Mouse (Mus musculus): Measurements from ENCODE around the gene Arap1. TPM values are rescaled to one million over a fixed set of nuclear protein-coding genes. Genes with fewer than 3 reads are reported as not detected.
A peak's percentile ranks its signal among the peaks of the same experiment; 100 is the strongest.

The Arap1 gene
- total RNA-seq, 2 experiments from 2014 or later, result 49.2 to 57.4 TPM

DNA sequence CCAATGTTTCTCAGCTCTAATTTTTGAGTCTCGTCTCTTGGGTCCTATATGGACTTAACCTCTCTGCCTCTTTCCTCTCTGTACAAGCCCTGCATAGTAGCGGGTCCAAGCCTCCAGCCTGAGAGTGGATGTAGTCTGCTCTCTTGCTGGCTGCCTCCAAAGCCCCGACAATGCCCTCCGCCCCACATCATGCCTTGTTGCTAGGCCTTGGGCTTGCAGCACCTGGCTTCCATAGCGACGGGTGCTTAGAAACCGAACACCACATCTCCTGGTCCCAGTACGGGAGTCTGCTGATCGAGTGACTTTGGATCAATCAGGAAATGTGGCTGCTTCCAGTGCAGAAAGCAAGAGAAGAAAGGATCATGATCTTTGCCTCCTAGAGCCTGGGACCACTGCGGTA lies 95.2 kb downstream of the Arap1 start:
- DNase-seq (ENCODE audit: low spot score in 2 of 2), result no peak

DNA sequence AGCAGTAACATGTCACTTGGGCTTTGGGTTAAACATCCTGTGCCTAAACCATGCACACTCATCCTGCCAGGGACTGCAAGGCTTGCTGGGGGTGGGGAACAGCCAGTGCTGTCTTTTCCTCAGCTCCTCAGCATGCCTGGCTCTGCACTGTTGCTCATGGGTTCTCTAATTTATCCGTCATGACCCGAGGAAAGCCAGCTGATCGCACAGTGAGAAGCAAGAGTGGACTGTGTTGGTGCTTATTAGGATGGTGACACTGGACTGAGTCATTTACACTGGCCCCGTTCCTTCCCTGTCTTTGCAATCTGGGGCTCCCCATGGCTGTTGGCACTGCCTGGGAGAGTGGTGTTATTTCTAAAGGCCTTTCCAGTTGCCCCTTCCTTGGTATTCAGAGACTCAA lies 96.3 kb downstream of the Arap1 start:
- DNase-seq (ENCODE audit: low spot score in 2 of 2), result no peak

DNA sequence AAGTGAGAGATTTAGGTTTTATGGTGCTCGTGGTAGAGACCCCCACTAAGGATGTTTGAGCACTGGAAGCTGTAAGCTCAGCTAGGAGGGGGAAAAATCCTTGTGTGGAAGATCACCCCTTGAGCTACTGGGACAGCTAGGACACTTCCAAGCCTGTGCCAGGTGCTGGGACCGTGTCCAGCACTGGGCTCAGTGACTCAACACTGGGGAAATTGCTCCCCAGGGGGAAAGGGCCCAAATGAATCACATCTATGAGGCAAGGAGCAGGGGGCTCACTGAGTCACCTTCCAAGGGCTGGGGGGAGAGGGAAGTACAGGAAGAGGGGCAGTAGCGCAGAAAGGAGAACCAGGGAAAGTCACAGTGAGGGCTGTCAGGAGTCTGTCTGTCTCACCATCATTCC lies 102.0 kb downstream of the Arap1 start:
- no peak for DNase-seq (ENCODE audit: low spot score in 2 of 2)

DNA sequence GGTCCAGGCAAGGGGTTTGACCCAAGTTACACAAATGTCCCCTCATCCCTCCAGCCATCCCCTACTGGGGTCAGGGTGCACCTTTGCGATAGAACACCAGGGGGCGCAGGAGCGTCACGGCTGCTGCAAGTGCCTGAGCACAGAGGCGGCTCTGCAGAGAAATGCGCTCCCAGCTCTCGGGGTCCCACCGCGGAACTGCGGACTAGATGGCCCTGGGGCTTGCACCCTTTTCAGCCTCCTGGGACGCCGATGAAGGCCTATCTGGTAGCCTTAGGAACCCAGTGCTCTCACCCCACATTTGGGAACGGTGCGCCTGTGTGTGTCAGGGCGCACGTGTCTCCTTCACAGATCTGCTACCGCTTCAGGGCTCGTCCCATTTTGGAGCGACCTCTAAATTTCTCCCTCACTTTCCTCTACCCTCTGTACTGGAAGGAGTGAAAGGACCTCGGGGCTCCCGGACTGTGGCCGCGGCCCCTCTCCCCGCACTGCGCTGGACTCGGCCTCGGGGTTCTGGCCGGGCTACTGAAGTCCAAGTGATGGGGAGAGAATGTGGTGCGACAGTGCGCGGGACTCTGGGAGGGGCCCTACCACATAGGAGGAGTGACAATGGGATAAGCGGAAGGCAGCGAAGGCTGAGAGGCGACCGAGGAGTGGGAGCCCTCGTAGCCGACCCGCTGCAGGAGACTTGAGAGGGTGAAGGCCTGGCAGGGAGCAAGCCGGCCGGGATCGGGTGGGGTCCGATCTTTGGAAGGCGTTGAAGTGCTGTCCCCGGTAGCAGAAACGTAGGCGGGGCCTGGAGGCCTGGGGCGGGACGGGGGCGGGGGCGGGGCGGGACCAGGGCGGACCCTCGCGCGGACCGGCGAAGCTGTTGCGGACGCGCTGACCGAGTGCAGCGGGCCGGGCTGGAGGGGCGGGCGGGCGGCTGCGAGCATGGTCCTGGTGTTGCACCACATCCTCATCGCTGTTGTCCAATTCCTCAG lies 102.8 kb downstream of the Arap1 start:
- DNase-seq (ENCODE audit: low spot score in 2 of 2), result peak; percentile 82 to 90

GRCm38 (mm10) chr7:101452669-101453068 lies 104.8 kb downstream of the Arap1 start:
- no peak for DNase-seq (ENCODE audit: low spot score in 2 of 2)

GRCm38 (mm10) chr7:101453296-101453695 lies 105.4 kb downstream of the Arap1 start:
- DNase-seq (ENCODE audit: low spot score in 2 of 2), result no peak

DNA sequence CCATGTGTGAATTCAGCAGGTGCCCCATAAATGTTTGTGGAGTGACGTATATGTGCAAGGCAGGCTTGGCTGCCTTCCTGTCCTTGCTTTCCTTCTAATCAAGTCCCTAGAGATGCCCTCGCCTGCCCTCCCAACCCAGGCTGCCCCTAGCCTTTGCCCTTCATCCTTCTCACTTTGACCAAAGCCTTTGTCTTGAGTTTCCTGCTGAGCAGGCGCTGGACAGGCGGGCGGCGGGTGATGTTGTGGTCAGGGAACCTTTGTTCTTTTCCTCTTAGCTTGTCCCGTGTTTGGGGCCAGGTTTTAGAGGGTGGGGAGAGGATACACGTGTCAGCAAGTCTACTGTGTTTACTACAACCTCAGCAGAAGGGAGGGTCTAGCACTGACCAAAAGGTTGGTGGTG lies 105.9 kb downstream of the Arap1 start:
- DNase-seq (ENCODE audit: low spot score in 2 of 2), result no peak

DNA sequence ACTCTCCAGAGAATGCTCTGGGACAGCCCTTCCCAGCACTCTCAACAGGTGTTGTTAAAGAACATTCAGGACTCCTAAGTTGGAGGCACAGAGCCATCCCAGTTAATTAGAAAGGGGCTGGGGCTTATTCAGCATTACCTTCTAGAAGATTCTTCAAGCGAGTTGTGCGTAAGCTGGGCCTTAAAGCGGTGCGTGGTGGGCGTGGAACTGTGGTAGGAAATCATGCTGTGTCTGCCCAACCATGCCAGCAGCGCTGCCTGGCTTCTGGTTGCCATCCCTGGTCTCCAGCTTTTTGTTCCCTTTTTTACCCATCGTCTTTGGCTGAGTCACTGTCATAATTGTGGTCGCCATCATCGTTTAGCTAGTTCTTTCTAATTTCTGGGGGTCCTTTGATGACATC lies 106.6 kb downstream of the Arap1 start:
- DNase-seq (ENCODE audit: low spot score in 2 of 2), result no peak

- no peak for DNase-seq (ENCODE audit: low spot score in 2 of 2)
These were observed 107.3 kb downstream of the Arap1 start for GRCm38 (mm10) chr7:101455141-101455540.

DNA sequence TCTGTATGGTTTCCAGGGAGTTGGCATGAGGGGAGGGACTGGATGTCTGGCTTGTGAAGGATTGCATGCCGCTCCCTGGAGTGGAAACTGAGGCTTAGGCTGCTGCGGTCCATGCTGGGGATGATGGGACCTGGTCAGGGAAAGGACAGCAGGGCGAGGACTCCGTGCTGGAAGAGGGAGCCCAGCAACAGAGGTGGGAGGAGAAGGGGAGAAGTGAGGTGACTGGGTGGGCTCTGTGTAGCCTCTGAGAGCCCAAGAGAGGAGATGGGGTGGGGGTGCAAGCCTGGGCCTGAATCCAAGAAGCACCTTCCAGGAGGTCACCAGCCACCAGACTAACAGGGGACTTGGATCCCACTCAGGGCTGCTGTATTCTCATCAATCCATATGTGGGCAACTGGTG lies 108.5 kb downstream of the Arap1 start:
- DNase-seq (ENCODE audit: low spot score in 2 of 2), result no peak

DNA sequence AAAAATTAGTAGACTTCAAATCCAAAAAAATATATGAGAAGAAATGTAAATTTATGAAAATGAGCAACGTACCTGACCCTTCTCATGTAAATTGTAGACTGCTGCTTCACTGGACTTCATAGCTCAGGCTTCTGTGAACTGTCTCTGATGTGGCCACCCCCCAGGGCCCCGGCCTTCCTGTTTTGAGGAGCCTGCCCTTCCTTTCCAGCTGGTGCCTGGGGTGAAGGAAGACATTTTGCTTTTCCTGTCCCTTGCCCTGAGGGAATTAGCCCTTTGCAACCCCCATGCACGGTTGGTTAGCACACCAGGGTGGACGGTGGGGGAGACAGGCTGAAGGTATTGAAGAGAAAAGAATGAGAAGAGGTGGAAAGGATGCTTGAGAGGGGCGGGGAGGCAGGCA lies 108.9 kb downstream of the Arap1 start:
- DNase-seq (ENCODE audit: low spot score in 2 of 2), result no peak

- DNase-seq (ENCODE audit: low spot score in 2 of 2), result no peak
These were observed 109.4 kb downstream of the Arap1 start for GRCm38 (mm10) chr7:101457283-101457682.

GRCm38 (mm10) chr7:101457801-101458200 lies 109.9 kb downstream of the Arap1 start:
- DNase-seq (ENCODE audit: low spot score in 2 of 2), result no peak

- no peak for DNase-seq (ENCODE audit: low spot score in 2 of 2)
These were observed 110.5 kb downstream of the Arap1 start for GRCm38 (mm10) chr7:101458278-101458781.

GRCm38 (mm10) chr7:101459305-101459813 lies 111.5 kb downstream of the Arap1 start:
- no peak for DNase-seq (ENCODE audit: low spot score in 2 of 2)

GRCm38 (mm10) chr7:101459923-101460607 lies 112.2 kb downstream of the Arap1 start:
- no peak for DNase-seq (ENCODE audit: low spot score in 2 of 2)

- DNase-seq (ENCODE audit: low spot score in 2 of 2), result peak in 1 of 2 experiments; percentile 74
These were observed 112.7 kb downstream of the Arap1 start for GRCm38 (mm10) chr7:101460608-101460957.

DNA sequence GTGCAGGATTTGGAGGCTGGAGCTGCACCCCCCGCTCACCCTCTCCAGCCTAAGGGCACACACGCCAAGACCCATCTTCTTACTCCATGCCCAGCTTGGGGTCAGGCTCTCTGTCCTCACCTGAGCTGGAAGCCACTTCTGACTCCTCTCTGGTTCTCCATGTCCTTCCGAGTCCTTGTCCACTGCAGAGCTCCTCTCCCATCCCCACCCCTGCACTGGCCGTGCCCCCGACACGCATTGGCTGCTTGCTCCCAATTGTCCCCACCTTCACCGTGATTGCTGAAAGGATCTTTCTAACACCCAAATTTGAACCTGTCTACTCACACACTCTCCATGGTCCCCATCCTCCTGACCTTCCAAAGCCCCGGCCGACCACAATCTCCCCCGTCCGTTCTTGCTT lies 113.7 kb downstream of the Arap1 start:
- no peak for DNase-seq (ENCODE audit: low spot score in 2 of 2)
